Mouse (Mus musculus) intestine, embryonic 15.5 days (tissue): Measurements from ENCODE around the gene Hoxc9. TPM values are rescaled to one million over a fixed set of nuclear protein-coding genes. Genes with fewer than 3 reads are reported as not detected.

ENCODE experiments used
- ATAC-seq: fragments of 200-750 bp; cut with Nextera tagmentation; 2 replicates; pipeline ENCODE4 v1.8.0; 2017; ENCODE audit warnings: moderate TSS enrichment, moderate library complexity
- H3K27ac ChIP-seq: fragments of 300-500 bp; sonication (generic); 2 replicates; pipeline ENCODE4 v1.5.1; 2015; ENCODE audit warnings: mild to moderate bottlenecking, inconsistent platforms
- H3K27me3 ChIP-seq: fragments of 300-500 bp; sonication (generic); replicated peaks from 2 replicates; pipeline ENCODE4 v1.6.1; 2015; ENCODE audit warnings: inconsistent platforms
- H3K36me3 ChIP-seq: fragments of 300-500 bp; sonication (generic); 2 replicates; pipeline ENCODE4 v1.6.1; 2015; ENCODE audit warnings: inconsistent platforms
- H3K4me1 ChIP-seq: fragments of 300-500 bp; sonication (generic); replicated peaks from 2 replicates; pipeline ENCODE4 v1.6.1; 2015; ENCODE audit warnings: inconsistent platforms
- H3K4me2 ChIP-seq: fragments of 300-500 bp; sonication (generic); replicated peaks from 2 replicates; pipeline ENCODE4 v1.6.1; 2015; ENCODE audit warnings: mild to moderate bottlenecking, inconsistent platforms
- H3K4me3 ChIP-seq: fragments of 300-500 bp; sonication (generic); replicated peaks from 2 replicates; pipeline ENCODE4 v1.5.1; 2015; ENCODE audit warnings: inconsistent platforms
- H3K9ac ChIP-seq: fragments of 300-500 bp; sonication (generic); 2 replicates; pipeline ENCODE4 v1.6.1; 2015; ENCODE audit warnings: inconsistent platforms
- H3K9me3 ChIP-seq: fragments of 300-500 bp; sonication (generic); 2 replicates; pipeline ENCODE4 v1.6.1; 2016; ENCODE audit warnings: inconsistent platforms
- WGBS: fragments of 180-500 bp; shearing (Covaris S2); methylation state at CpG from one replicate; pipeline ENCODE4 v1.1.7; 2015; 5-methylcytosine and 5-hydroxymethylcytosine counted together
- polyA plus RNA-seq: library from polyadenylated mRNA; unstranded; fragments of >200 nt; fragmentation: Nextera tagmentation; extraction: Ambion mirVana; gene quantifications from 2 replicates; pipeline ENCODE4 v1.2.1, GENCODE M21; 2015

Gene Hoxc9
- polyA plus RNA-seq, 1 experiment from 2014 or later = 1.4 TPM

GRCm38 (mm10) chr15:102961728-102962127, 14.5 kb upstream of the Hoxc9 start:
- Histone ChIP-seq H3K4me3 (no peak overlapping the region), H3K9ac (no peak overlapping the region), H3K27me3 (peaks cover 85% of the 10 kb centered on the region), H3K27ac (no peak overlapping the region), H3K4me1 (0 out of 2 replicates have a peak, but pooled peaks cover 9% of the 10 kb centered on the region), H3K9me3 (no peaks in the 10 kb centered on the region), H3K36me3 (no peaks in the 10 kb centered on the region), H3K4me2 (no peak overlapping the region)
- 2% methylated on average over 6 of the region's 6 CpGs for WGBS
- ATAC-seq = no peak

GRCm38 (mm10) chr15:102962492-102962891, 13.7 kb upstream of the Hoxc9 start:
- no peak for ATAC-seq
- 6% methylated on average over 13 of the region's 13 CpGs for WGBS
- Histone ChIP-seq H3K27ac (no peak overlapping the region), H3K27me3 (peaks cover 85% of the 10 kb centered on the region), H3K4me2 (0 out of 2 replicates have a peak overlapping the region, but pooled peaks have one; percentile 1), H3K4me3 (no peak overlapping the region), H3K9me3 (no peaks in the 10 kb centered on the region), H3K36me3 (no peaks in the 10 kb centered on the region), H3K4me1 (0 out of 2 replicates have a peak, but pooled peaks cover 12% of the 10 kb centered on the region), H3K9ac (no peak overlapping the region)

- Histone ChIP-seq H3K36me3 (no peaks in the 10 kb centered on the region), H3K27me3 (peaks cover 84% of the 10 kb centered on the region), H3K9me3 (no peaks in the 10 kb centered on the region), H3K27ac (no peak overlapping the region), H3K4me1 (0 out of 2 replicates have a peak, but pooled peaks cover 12% of the 10 kb centered on the region), H3K9ac (no peak overlapping the region), H3K4me3 (no peak overlapping the region), H3K4me2 (peak overlapping the region; percentile 31; the same call in 1 of the 2 replicates)
- whole genome bisulfite sequencing = 3% methylated on average over 8 of the region's 8 CpGs
- ATAC-seq = no peak
These were observed 13.0 kb upstream of the Hoxc9 start for GRCm38 (mm10) chr15:102963259-102963658.

GRCm38 (mm10) chr15:102963671-102964640, 12.3 kb upstream of the Hoxc9 start:
- Histone ChIP-seq H3K9ac (no peak overlapping the region), H3K27me3 (peaks cover 83% of the 10 kb centered on the region), H3K36me3 (no peaks in the 10 kb centered on the region), H3K4me2 (peak overlapping the region; percentile 31; the same call in 1 of the 2 replicates), H3K9me3 (no peaks in the 10 kb centered on the region), H3K4me3 (peak overlapping the region; percentile 10; the same call in 1 of the 2 replicates), H3K4me1 (0 out of 2 replicates have a peak, but pooled peaks cover 12% of the 10 kb centered on the region), H3K27ac (no peak overlapping the region)
- 3% methylated on average over 28 of the region's 28 CpGs for WGBS
- ATAC-seq = no peak

GRCm38 (mm10) chr15:102965003-102965891, 11.0 kb upstream of the Hoxc9 start:
- Histone ChIP-seq H3K4me2 (no peak overlapping the region), H3K27me3 (peaks cover 87% of the 10 kb centered on the region), H3K9ac (no peak overlapping the region)

GRCm38 (mm10) chr15:102965892-102966775, 10.1 kb upstream of the Hoxc9 start:
- peak overlapping the region; percentile 34 for H3K4me2 ChIP-seq
- no peaks in the 10 kb centered on the region for H3K9me3 ChIP-seq
- peaks cover 92% of the 10 kb centered on the region for H3K27me3 ChIP-seq
- H3K27ac ChIP-seq = no peak overlapping the region
- H3K9ac ChIP-seq = no peak overlapping the region
- peak overlapping the region; percentile 28 for H3K4me3 ChIP-seq
- no peaks in the 10 kb centered on the region for H3K36me3 ChIP-seq
- peak; percentile 56 for ATAC-seq
- 0 out of 2 replicates have a peak, but pooled peaks cover 5% of the 10 kb centered on the region for H3K4me1 ChIP-seq
- 4% methylated on average over 29 of the region's 30 CpGs for whole genome bisulfite sequencing

More at GRCm38 (mm10) chr15:102965003-102965891, 11.0 kb upstream of the Hoxc9 start:
- Histone ChIP-seq H3K9me3 (no peaks in the 10 kb centered on the region), H3K4me3 (no peak overlapping the region), H3K4me1 (0 out of 2 replicates have a peak, but pooled peaks cover 8% of the 10 kb centered on the region), H3K36me3 (no peaks in the 10 kb centered on the region), H3K27ac (no peak overlapping the region)
- no peak for ATAC-seq
- 6% methylated on average over 26 of the region's 26 CpGs for WGBS

GRCm38 (mm10) chr15:102966776-102967311, 9.4 kb upstream of the Hoxc9 start, which contains the start of gene Hoxc10:
Hoxc10 (plus strand) TSS chr15:102966796.
- Histone ChIP-seq H3K27ac (0 out of 2 replicates have a peak within 1 kb of the TSS, but pooled peaks have one; percentile 0), H3K4me1 (0 out of 2 replicates have a peak, but pooled peaks cover 5% of the 10 kb centered on the region), H3K4me3 (peak within 1 kb of the TSS; percentile 28), H3K9ac (0 out of 2 replicates have a peak within 1 kb of the TSS, but pooled peaks have one; percentile 11), H3K9me3 (no peaks in the 10 kb centered on the region), H3K36me3 (no peaks in the 10 kb centered on the region), H3K4me2 (peak within 1 kb of the TSS; percentile 34), H3K27me3 (peaks cover 90% of the 10 kb centered on the region)
- 2% methylated on average over 27 of the region's 27 CpGs for whole genome bisulfite sequencing
- peak; percentile 41 for ATAC-seq

GRCm38 (mm10) chr15:102967312-102967510, 9.0 kb upstream of the Hoxc9 start, which contains the start of gene Hoxc5:
Hoxc5 (plus strand) TSS chr15:102967443.
- H3K27me3 ChIP-seq = peaks cover 93% of the 10 kb centered on the region
- H3K4me2 ChIP-seq = peak within 1 kb of the TSS; percentile 34
- 0 out of 2 replicates have a peak, but pooled peaks cover 5% of the 10 kb centered on the region for H3K4me1 ChIP-seq
- H3K9ac ChIP-seq = 0 out of 2 replicates have a peak within 1 kb of the TSS, but pooled peaks have one; percentile 11
- H3K36me3 ChIP-seq = no peaks in the 10 kb centered on the region
- no peaks in the 10 kb centered on the region for H3K9me3 ChIP-seq
- peak within 1 kb of the TSS; percentile 28 for H3K4me3 ChIP-seq
- H3K27ac ChIP-seq = 0 out of 2 replicates have a peak within 1 kb of the TSS, but pooled peaks have one; percentile 0
- no peak for ATAC-seq
- 3% methylated on average over 12 of the region's 12 CpGs for WGBS

- peak overlapping the region; percentile 28 for H3K4me3 ChIP-seq
- H3K9ac ChIP-seq = 0 out of 2 replicates have a peak overlapping the region, but pooled peaks have one; percentile 11
These were observed 8.5 kb upstream of the Hoxc9 start for GRCm38 (mm10) chr15:102967511-102968397.

GRCm38 (mm10) chr15:102969296-102969695, 6.9 kb upstream of the Hoxc9 start:
- no peak overlapping the region for H3K4me2 ChIP-seq
- H3K9ac ChIP-seq = no peak overlapping the region
- H3K27ac ChIP-seq = no peak overlapping the region
- ATAC-seq = no peak
- no peaks in the 10 kb centered on the region for H3K9me3 ChIP-seq
- H3K27me3 ChIP-seq = peaks cover 96% of the 10 kb centered on the region
- no peak overlapping the region for H3K4me3 ChIP-seq
- 33% methylated on average over 1 of the region's 1 CpGs for WGBS
- 0 out of 2 replicates have a peak, but pooled peaks cover 5% of the 10 kb centered on the region for H3K4me1 ChIP-seq
- no peaks in the 10 kb centered on the region for H3K36me3 ChIP-seq

More at GRCm38 (mm10) chr15:102967511-102968397, 8.5 kb upstream of the Hoxc9 start:
- no peaks in the 10 kb centered on the region for H3K36me3 ChIP-seq
- no peak for ATAC-seq
- H3K4me2 ChIP-seq = peak overlapping the region; percentile 34
- peaks cover 93% of the 10 kb centered on the region for H3K27me3 ChIP-seq
- WGBS = 5% methylated on average over 34 of the region's 34 CpGs
- H3K27ac ChIP-seq = no peak overlapping the region
- 0 out of 2 replicates have a peak, but pooled peaks cover 5% of the 10 kb centered on the region for H3K4me1 ChIP-seq
- H3K9me3 ChIP-seq = no peaks in the 10 kb centered on the region
